Mouse (Mus musculus): ENCODE measurements around the gene Aurkb. TPM values are rescaled to one million over a fixed set of nuclear protein-coding genes. Genes with fewer than 3 reads are reported as not detected.

Aurkb gene
- total and polyA plus RNA-seq, 3 experiments, result 120 to 170 (median 159) TPM

DNA sequence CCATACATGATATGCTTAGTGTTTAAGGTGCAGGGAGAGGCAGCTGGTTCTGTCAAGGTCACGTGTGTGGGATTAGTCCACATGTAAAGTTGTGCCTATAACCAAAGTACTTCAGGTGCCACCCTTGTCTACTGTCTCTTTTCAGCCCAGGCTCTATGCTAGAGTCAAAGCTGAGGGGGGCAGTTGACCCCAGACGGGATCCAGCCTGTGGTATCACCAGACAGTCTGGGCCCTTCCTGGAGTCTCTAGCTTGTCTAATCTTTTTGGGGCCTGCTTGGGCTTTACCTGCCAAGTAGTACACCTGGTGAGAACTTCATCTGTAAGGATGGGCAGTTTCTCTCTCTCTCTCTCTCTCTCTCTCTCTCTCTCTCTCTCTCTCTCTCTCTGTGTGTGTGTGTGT lies 42.1 kb downstream of the Aurkb start:
- Histone ChIP-seq H3K9me3 (replicated peaks; ENCODE audit: insufficient read depth, low read length) (no peaks in the 10 kb centered on the region), H3K4me1 (ENCODE audit: control insufficient read depth in 1 of 2, insufficient read depth in 2 of 2, low read length in 2 of 2) (peaks cover 3 to 16% of the 10 kb centered on the region in 2 experiments; a peak in 3 of 4 replicates), H3K27ac (ENCODE audit: control insufficient read depth, low read depth, low read length) (no peak overlapping the region), H3K79me2 (ENCODE audit: control insufficient read depth, insufficient read depth, low read length, poor library complexity) (peaks cover 17% of the 10 kb centered on the region), H3K9ac (ENCODE audit: control insufficient read depth, low read depth, low read length, poor library complexity, severe bottlenecking) (no peak overlapping the region), H3K36me3 (ENCODE audit: control insufficient read depth in 1 of 2, insufficient read depth in 2 of 2, low read length in 2 of 2) (peaks cover 5 to 6% of the 10 kb centered on the region in 2 experiments; a peak in 3 of 4 replicates), H3K4me3 (ENCODE audit: control insufficient read depth in 1 of 2, insufficient read depth in 1 of 2, low read depth in 2 of 2, low read length in 2 of 2) (no peak overlapping the region), H3K27me3 (ENCODE audit: control insufficient read depth in 1 of 2, insufficient read depth in 2 of 2, low read length in 2 of 2) (no peaks in the 10 kb centered on the region; a peak in 2 of 4 replicates)
- no peak for DNase-seq (ENCODE audit: low read depth, low spot score)
- TF ChIP-seq USF1 (IDR thresholded peaks at IDR 0.05; ENCODE audit: low read depth, low read length) (peak; percentile 25; the same call in 1 of the 2 replicates), TCF12 (IDR thresholded peaks at IDR 0.05; ENCODE audit: low read depth, low read length) (no peak)

DNA sequence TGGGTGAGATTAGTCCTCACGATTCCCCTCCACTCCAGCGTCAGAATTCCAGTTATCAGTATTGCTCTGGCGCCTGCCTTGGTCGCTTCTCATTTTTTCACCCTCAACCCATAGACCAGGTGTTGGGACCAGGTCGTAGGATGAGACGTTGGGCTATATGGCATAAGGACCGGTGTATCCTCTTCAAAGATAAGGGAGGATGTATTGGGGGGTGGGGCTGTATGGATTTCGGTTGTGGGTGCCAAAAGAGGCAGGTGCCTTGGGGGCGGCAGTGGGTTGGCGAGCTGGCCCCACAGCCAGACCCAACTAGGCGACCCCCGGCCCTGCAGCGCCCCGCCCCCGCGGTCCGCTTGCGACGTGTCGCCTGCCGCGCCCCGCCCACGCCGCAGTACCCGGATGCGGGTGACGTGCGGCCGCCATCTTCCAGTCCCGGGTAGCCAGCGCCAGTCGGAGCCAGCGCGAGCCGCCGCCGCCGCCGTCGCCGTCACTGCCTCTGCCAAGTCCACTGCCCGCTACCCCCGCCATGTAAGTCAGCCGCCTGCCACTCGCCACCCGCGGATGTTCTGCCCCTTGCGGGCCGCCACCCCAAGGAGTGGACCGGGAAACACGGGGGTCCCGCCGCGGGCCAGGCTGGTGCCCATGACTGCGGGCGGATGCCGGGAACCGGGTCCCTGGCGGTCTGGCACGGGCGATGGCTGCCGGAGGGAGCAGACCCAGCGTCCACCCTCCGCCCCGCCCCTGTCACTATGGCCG lies 42.8 kb downstream of the Aurkb start, which contains the start of gene Vamp2:
Gene Vamp2, plus strand, starts transcription at position 388 of the 753 bp plus-strand sequence.
- Histone ChIP-seq H3K9me3 (replicated peaks; ENCODE audit: insufficient read depth, low read length) (no peaks in the 10 kb centered on the region), H3K4me3 (ENCODE audit: control insufficient read depth in 1 of 2, insufficient read depth in 1 of 2, low read depth in 2 of 2, low read length in 2 of 2) (peak within 1 kb of the TSS; percentile 77 to 100), H3K27me3 (ENCODE audit: control insufficient read depth in 1 of 2, insufficient read depth in 2 of 2, low read length in 2 of 2) (no peaks in the 10 kb centered on the region; a peak in 1 of 4 replicates), H3K79me2 (ENCODE audit: control insufficient read depth, insufficient read depth, low read length, poor library complexity) (peaks cover 17% of the 10 kb centered on the region), H3K36me3 (ENCODE audit: control insufficient read depth in 1 of 2, insufficient read depth in 2 of 2, low read length in 2 of 2) (peaks cover 5 to 6% of the 10 kb centered on the region in 2 experiments; a peak in 3 of 4 replicates), H3K9ac (ENCODE audit: control insufficient read depth, low read depth, low read length, poor library complexity, severe bottlenecking) (peak within 1 kb of the TSS; percentile 94), H3K27ac (ENCODE audit: control insufficient read depth, low read depth, low read length) (peak within 1 kb of the TSS; percentile 56), H3K4me1 (ENCODE audit: control insufficient read depth in 1 of 2, insufficient read depth in 2 of 2, low read length in 2 of 2) (peaks cover 3 to 16% of the 10 kb centered on the region in 2 experiments; a peak in 3 of 4 replicates)
- peak; percentile 91 for DNase-seq (ENCODE audit: low read depth, low spot score)
- no peak for TF ChIP-seq ZKSCAN1 (IDR thresholded peaks at IDR 0.05; ENCODE audit: low read depth, low read length)
- peak; percentile 63; the same call in 1 of the 2 replicates for TF ChIP-seq POLR2AphosphoS2 (IDR thresholded peaks at IDR 0.05; ENCODE audit: low read length)
- peak; percentile 66; the same call in 1 of the 2 replicates for TF ChIP-seq HCFC1 (IDR thresholded peaks at IDR 0.05; ENCODE audit: low read depth, low read length)
- TF ChIP-seq POLR2AphosphoS5 (IDR thresholded peaks at IDR 0.05; ENCODE audit: borderline replicate concordance, low read depth, low read length), result no peak
- TF ChIP-seq EP300 (IDR thresholded peaks at IDR 0.05; ENCODE audit: low read depth in 1 of 2, low read length in 2 of 2), result peak in 1 of 2 experiments; percentile 3; a peak in 1 of 4 replicates
- no peak for TF ChIP-seq GABPA (IDR thresholded peaks at IDR 0.05; ENCODE audit: low read depth, low read length)
- TF ChIP-seq UBTF (IDR thresholded peaks at IDR 0.05; ENCODE audit: borderline replicate concordance, insufficient read depth, low read depth, low read length), result 0 out of 2 replicates have a peak, but pooled peaks have one; percentile 34
- peak; percentile 79 for TF ChIP-seq NELFE (IDR thresholded peaks at IDR 0.05; ENCODE audit: low read depth, low read length)
- no peak for TF ChIP-seq MAFK (IDR thresholded peaks at IDR 0.05; ENCODE audit: borderline replicate concordance, low read depth, low read length)
- no peak; the same call in 1 of the 2 replicates for TF ChIP-seq MAZ (IDR thresholded peaks at IDR 0.05; ENCODE audit: low read depth, low read length)
- peak; percentile 40 for TF ChIP-seq TCF12 (IDR thresholded peaks at IDR 0.05; ENCODE audit: low read depth, low read length)
- no peak for TF ChIP-seq ELF1 (IDR thresholded peaks at IDR 0.05; ENCODE audit: low read depth, low read length)
- TF ChIP-seq KAT2A (conservative IDR thresholded peaks at IDR 0.05; ENCODE audit: low read depth, low read length), result no peak
- TF ChIP-seq CHD1 (IDR thresholded peaks at IDR 0.05; ENCODE audit: low read depth, low read length), result no peak
- no peak for TF ChIP-seq ZNF384 (IDR thresholded peaks at IDR 0.05; ENCODE audit: low read depth, low read length)
- no peak for TF ChIP-seq NRF1 (IDR thresholded peaks at IDR 0.05; ENCODE audit: insufficient read depth, low read depth, low read length, poor library complexity, severe bottlenecking)
- no peak for TF ChIP-seq USF1 (IDR thresholded peaks at IDR 0.05; ENCODE audit: low read depth, low read length)
- peak; percentile 65 for TF ChIP-seq SIN3A (IDR thresholded peaks at IDR 0.05; ENCODE audit: low read length)
- peak; percentile 67 to 87; a peak in 3 of 4 replicates for TF ChIP-seq POLR2A (IDR thresholded peaks at IDR 0.05; ENCODE audit: control insufficient read depth in 1 of 2, insufficient read depth in 1 of 2, low read depth in 1 of 2, low read length in 2 of 2, poor library complexity in 1 of 2)
- TF ChIP-seq TAL1 (IDR thresholded peaks at IDR 0.05; ENCODE audit: low read length), result no peak
- TF ChIP-seq GATA1 (IDR thresholded peaks at IDR 0.05; ENCODE audit: low read depth, low read length), result peak; percentile 13; the same call in 1 of the 2 replicates
- TF ChIP-seq ZMIZ1 (IDR thresholded peaks at IDR 0.05; ENCODE audit: low read depth, low read length), result 0 out of 2 replicates have a peak, but pooled peaks have one; percentile 31
- TF ChIP-seq MEF2A (IDR thresholded peaks at IDR 0.05; ENCODE audit: extremely low read depth, insufficient replicate concordance, low read depth, low read length, poor library complexity, severe bottlenecking), result no peak
- no peak for TF ChIP-seq CTCF (IDR thresholded peaks at IDR 0.05 in 2 of 3, conservative IDR thresholded peaks at IDR 0.05 in 1 of 3; ENCODE audit: control insufficient read depth in 1 of 3, insufficient read depth in 1 of 3, low read depth in 2 of 3, low read length in 3 of 3, poor library complexity in 1 of 3, severe bottlenecking in 1 of 3)
- 0 out of 2 replicates have a peak, but pooled peaks have one; percentile 5 for TF ChIP-seq ZC3H11A (IDR thresholded peaks at IDR 0.05; ENCODE audit: low read depth, low read length)
- no peak for TF ChIP-seq SMC3 (IDR thresholded peaks at IDR 0.05; ENCODE audit: low read depth, low read length)

Measured in MEL (cell line).